Mouse (Mus musculus) skeletal muscle tissue, adult 2 months (tissue): ENCODE data around the gene Rapgef5.

Experiments used
- DNase-seq: peaks from one replicate; pipeline ENCODE4 v3.0.0-alpha.2; 2012; ENCODE audit warnings: low read depth, low spot score

Gene Rapgef5

GRCm38 (mm10) chr12:117720794-117721747 lies 204.8 kb downstream of the Rapgef5 start:
- DNase-seq = no peak

DNA sequence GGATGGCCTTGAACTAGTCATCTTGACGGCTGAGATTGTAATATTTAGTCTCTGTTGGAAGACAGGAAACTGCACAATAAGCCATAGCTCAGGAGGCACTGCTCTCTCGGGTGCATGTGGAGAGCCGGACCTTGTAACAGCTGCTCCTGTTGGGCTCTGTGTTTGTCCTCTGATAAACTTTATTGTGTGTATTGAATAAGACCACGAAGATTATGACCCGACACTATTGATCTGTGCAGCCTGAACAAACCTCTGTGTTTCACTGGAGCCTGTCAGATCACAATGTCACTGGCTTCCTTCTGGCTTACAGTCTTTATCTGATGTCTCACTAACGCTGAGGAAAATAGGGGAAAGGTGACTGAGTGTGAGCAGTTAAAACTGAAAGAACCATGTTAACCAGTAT lies 205.5 kb downstream of the Rapgef5 start:
- DNase-seq = no peak

- DNase-seq = no peak
These were observed 208.7 kb downstream of the Rapgef5 start for GRCm38 (mm10) chr12:117725011-117725410.

GRCm38 (mm10) chr12:117727481-117728177 lies 211.3 kb downstream of the Rapgef5 start:
- DNase-seq = no peak

GRCm38 (mm10) chr12:117728178-117728611 lies 211.9 kb downstream of the Rapgef5 start:
- no peak for DNase-seq

DNA sequence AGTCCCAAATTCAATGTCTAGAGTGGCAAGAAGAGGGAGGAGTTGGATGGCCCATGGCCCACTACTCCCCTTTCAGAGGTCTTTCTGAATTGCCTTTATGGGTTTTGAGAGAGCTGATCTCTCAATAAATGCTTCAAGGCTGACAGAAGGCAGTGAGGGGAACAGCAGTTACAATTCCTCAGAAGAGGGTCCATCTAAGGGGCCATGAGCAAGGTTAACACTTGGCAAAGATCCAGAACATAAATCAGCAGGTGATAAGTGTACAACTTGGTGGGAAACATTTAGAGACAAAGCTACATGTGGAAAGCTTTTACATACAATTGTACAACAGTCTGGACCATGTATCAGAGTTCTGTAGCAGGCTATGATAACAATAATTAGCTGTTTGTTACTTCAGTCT lies 217.3 kb downstream of the Rapgef5 start:
- DNase-seq = no peak

- DNase-seq = no peak
These were observed 219.9 kb downstream of the Rapgef5 start for GRCm38 (mm10) chr12:117736130-117736529.

DNA sequence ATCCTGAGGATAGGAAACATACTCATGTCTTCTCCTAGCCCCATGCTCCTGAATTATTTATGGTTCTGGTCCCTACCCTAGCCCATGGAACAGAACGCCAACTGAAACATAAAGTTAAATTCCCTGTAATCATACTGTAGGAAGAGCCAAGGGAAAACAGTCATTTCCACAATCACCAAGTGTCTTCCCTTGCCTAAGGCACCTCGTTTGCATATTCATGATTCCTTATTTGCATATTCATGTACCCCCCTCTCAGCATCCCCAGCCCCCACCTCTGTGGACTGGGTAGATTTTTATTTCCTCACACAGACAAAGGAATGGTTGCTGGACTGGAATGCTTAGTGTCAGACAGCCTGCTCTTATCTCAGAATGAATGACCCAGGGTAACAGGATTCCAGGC lies 220.6 kb downstream of the Rapgef5 start:
- DNase-seq = no peak

GRCm38 (mm10) chr12:117737332-117738031 lies 221.2 kb downstream of the Rapgef5 start:
- no peak for DNase-seq

DNA sequence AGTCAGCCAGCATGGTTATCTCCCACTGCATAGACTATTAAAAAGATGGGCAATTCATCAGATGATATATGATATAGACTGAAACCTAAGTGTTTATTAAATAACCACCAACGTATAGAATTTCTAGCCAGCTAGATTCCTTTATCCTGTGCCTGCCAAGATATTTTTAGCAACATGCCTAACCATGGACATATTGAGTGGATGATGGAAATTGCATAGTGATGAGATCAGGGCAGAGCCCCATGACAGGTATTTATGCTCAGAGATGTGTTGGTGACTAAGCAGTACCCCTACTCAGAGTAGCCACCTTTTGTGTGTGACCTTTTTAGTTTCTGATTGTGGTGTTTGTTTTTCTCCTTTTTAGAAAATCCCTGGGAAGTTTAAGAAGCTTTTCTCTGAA lies 226.2 kb downstream of the Rapgef5 start:
- no peak for DNase-seq

- no peak for DNase-seq
These were observed 228.6 kb downstream of the Rapgef5 start for GRCm38 (mm10) chr12:117744580-117745483.

DNA sequence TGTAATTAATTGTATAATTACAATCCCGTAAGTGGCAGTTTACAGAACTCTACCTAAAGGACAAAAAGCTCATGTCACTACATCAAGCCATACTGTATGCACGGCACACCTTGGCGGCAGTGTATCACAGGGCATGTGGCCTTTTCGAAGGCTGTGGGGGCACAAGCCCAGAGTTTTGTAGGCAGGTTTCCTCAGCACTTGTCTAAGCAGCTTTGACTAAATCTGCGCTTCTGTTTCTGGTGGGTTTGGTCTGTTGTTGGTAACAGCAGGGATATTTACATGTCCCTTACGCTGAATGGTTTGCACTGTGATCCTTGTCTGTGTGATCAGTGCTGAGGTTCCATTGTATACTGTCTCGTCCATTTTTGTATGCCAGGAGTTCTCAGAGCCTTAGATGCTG lies 230.3 kb downstream of the Rapgef5 start:
- DNase-seq = no peak

- no peak for DNase-seq
These were observed 234.8 kb downstream of the Rapgef5 start for GRCm38 (mm10) chr12:117751045-117751444.

- peak; percentile 11 for DNase-seq
These were observed 235.5 kb downstream of the Rapgef5 start for GRCm38 (mm10) chr12:117751520-117752383.

DNA sequence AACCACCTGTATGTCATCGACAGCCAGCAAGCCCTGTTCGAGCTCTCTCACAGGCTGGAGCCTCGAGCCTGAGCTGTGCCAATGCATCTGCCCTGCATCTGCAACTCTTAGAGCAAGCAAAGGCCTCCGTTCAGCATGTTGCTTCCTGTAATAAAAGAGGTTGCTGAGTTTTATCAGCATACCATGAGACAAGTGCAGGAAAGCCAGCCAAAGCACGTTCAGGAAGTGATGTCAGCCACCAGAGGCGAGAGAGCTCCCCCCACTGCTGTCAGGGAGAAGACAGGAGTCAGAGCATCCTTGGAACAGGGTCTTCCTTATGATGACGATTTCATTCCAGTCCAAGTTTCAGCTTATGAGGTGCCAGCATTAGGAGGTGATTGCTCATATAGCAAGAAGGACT lies 239.7 kb downstream of the Rapgef5 start:
- no peak for DNase-seq

DNA sequence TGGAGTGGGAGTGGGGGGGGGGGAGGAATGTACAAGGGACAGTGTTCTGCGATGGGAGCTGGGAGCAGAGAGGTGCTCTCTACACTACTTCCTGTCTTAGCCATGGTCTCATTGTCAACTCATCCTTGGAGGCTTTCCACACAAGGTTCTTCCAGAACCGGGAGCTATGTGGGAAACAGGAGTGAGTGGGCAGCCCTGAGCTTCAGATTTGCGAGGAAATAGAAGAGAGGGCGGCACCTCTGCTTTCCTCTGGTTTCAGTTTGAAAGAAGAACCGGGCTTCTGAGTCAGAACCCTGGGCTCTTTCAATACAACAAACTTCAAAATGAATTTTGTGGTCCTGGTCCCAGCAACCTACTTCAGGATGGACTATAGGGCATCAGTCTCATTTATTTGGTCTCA lies 244.1 kb downstream of the Rapgef5 start:
- no peak for DNase-seq

DNA sequence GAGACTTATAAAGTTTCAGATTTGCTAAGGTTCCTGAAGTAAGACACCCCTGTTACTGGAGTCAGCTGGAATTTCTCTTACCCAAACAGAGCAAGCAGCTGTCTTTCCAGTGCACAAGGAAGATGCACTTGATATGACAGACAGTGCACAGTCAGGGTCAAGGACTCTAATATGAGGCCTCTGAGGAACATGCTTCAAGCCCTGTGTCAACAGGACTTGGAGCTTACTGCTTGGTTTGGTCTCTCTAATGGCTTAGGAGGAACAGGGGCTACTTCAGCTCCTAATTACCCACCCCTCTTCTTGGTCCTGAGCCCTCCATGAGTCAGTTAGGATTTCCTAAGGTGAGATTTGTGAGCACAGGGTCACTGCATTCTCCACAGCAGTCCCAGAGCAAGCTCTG lies 244.6 kb downstream of the Rapgef5 start:
- no peak for DNase-seq

GRCm38 (mm10) chr12:117761698-117762097 lies 245.4 kb downstream of the Rapgef5 start:
- no peak for DNase-seq

- DNase-seq = peak; percentile 18
These were observed 247.0 kb downstream of the Rapgef5 start for GRCm38 (mm10) chr12:117763247-117763646.

DNA sequence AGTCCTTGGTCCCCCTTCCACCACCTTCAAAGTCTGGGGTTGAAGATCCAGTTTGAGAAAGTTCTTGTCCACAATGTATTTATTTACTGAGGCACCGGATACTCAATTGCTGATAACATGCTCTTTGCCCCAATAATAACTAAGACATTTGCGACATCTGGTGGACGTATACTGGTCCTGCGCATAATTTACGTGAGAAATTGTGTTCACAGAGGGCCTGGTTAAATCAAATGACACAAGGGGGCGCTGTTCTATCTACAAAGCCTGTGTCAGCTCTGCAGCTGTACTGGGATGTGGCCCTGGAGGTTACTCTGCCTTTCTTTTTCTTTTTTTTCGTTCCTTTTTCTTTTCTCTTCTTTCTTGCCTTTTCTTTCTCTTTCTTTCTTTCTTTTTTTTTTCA lies 248.6 kb downstream of the Rapgef5 start:
- peak; percentile 58 for DNase-seq
